Mouse (Mus musculus): ENCODE results near the gene Fam129b. TPM values are rescaled to one million over a fixed set of nuclear protein-coding genes. Genes with fewer than 3 reads are reported as not detected.

The Fam129b gene
- total RNA-seq, 2 experiments from 2014 or later = 30.8 to 35.5 TPM

GRCm38 (mm10) chr2:32888551-32888950 is 12.6 kb downstream of the Fam129b start:
- DNase-seq (ENCODE audit: low spot score in 2 of 2) = no peak

GRCm38 (mm10) chr2:32890280-32890679 is 14.4 kb downstream of the Fam129b start:
- no peak for DNase-seq (ENCODE audit: low spot score in 2 of 2)

- DNase-seq (ENCODE audit: low spot score in 2 of 2) = no peak
These were observed 15.4 kb downstream of the Fam129b start for GRCm38 (mm10) chr2:32891278-32891677.

GRCm38 (mm10) chr2:32892490-32892889 is 16.6 kb downstream of the Fam129b start:
- DNase-seq (ENCODE audit: low spot score in 2 of 2) = no peak

- DNase-seq (ENCODE audit: low spot score in 2 of 2) = no peak
These were observed 18.2 kb downstream of the Fam129b start for GRCm38 (mm10) chr2:32894097-32894496.

GRCm38 (mm10) chr2:32895606-32896106 is 19.7 kb downstream of the Fam129b start:
- no peak for DNase-seq (ENCODE audit: low spot score in 2 of 2)

- DNase-seq (ENCODE audit: low spot score in 2 of 2) = no peak
These were observed 20.7 kb downstream of the Fam129b start for GRCm38 (mm10) chr2:32896507-32897147.

GRCm38 (mm10) chr2:32898983-32899382 is 23.1 kb downstream of the Fam129b start:
- DNase-seq (ENCODE audit: low spot score in 2 of 2) = no peak

- DNase-seq (ENCODE audit: low spot score in 2 of 2) = no peak
These were observed 26.2 kb downstream of the Fam129b start for GRCm38 (mm10) chr2:32902126-32902525.

- no peak for DNase-seq (ENCODE audit: low spot score in 2 of 2)
These were observed 27.6 kb downstream of the Fam129b start for GRCm38 (mm10) chr2:32903470-32903869.

GRCm38 (mm10) chr2:32904637-32905036 is 28.7 kb downstream of the Fam129b start:
- no peak for DNase-seq (ENCODE audit: low spot score in 2 of 2)

- DNase-seq (ENCODE audit: low spot score in 2 of 2) = no peak
These were observed 29.4 kb downstream of the Fam129b start for GRCm38 (mm10) chr2:32905297-32905696.

- DNase-seq (ENCODE audit: low spot score in 2 of 2) = no peak
These were observed 31.5 kb downstream of the Fam129b start for GRCm38 (mm10) chr2:32907442-32907841.

- no peak for DNase-seq (ENCODE audit: low spot score in 2 of 2)
These were observed 32.4 kb downstream of the Fam129b start for GRCm38 (mm10) chr2:32908272-32908671.

- no peak for DNase-seq (ENCODE audit: low spot score in 2 of 2)
These were observed 32.9 kb downstream of the Fam129b start for GRCm38 (mm10) chr2:32908796-32909195.

- DNase-seq (ENCODE audit: low spot score in 2 of 2) = no peak
These were observed 35.8 kb downstream of the Fam129b start for GRCm38 (mm10) chr2:32911639-32912182.

- DNase-seq (ENCODE audit: low spot score in 2 of 2) = peak; percentile 61 to 63
These were observed 36.4 kb downstream of the Fam129b start for GRCm38 (mm10) chr2:32912210-32912804.

GRCm38 (mm10) chr2:32914362-32914761 is 38.4 kb downstream of the Fam129b start:
- no peak for DNase-seq (ENCODE audit: low spot score in 2 of 2)

GRCm38 (mm10) chr2:32914896-32915295 is 39.0 kb downstream of the Fam129b start:
- no peak for DNase-seq (ENCODE audit: low spot score in 2 of 2)

GRCm38 (mm10) chr2:32917526-32917925 is 41.6 kb downstream of the Fam129b start:
- DNase-seq (ENCODE audit: low spot score in 2 of 2) = no peak

- no peak for DNase-seq (ENCODE audit: low spot score in 2 of 2)
These were observed 42.5 kb downstream of the Fam129b start for GRCm38 (mm10) chr2:32918391-32918790.

GRCm38 (mm10) chr2:32921235-32921634 is 45.3 kb downstream of the Fam129b start:
- no peak for DNase-seq (ENCODE audit: low spot score in 2 of 2)
